Mouse (Mus musculus) kidney, adult 10 weeks (tissue): ENCODE results near the gene Hmgn3. TPM values are rescaled to one million over a fixed set of nuclear protein-coding genes. Genes with fewer than 3 reads are reported as not detected.

Experiments
- polyA plus RNA-seq: library from polyadenylated mRNA; stranded (reverse); fragments of 350-450 nt; fragmentation: Illumina TruSeq; extraction: RNeasy Lipid Tissue Mini Kit (QIAGEN cat#74804); gene quantifications from one replicate; pipeline ENCODE4 v1.2.3, GENCODE M21; 2014; ENCODE audit warnings: low read depth, low replicate concordance

The Hmgn3 gene
- polyA plus RNA-seq: 56.8 TPM

DNA sequence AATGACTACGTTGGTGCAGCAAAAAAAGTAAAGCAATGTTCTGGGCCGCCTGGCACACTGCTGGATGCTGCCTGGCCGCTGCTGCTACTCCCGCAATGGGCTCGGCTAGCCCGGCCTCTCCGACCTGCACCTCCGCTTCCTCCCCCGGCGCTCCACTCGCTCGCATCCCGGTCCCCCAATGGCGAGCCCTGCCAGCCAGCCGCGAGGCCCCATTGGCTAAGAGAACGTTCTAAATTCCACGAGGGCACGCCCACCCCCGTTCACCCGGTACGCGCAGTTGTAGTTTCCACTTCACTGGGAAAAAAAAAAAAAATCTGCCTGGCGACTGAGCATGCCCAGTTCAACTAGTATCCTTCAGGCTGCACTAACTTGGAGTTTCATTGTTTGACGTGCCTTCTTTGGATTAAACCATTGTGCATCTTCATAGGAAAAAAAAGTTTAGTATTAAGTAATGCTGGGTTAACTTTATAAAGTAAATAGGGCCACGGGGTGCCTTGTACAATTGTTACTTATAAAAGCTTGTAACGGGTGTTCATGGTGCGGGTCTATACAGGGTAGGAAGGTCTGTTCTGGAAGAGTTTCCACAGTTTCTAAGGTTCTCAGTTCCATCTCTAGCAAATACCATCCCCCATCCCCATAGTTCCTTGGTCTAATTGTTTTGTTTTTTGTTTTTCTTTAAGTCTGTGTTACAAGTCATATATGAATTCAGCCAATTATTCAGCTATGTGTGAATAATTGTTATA, at the start of gene Hmgn3:
Gene Hmgn3, minus strand, starts transcription at position 240 of the 743 bp plus-strand sequence.

Other genes starting within 250 kb of the Hmgn3 start
- 38.3 TPM for gene Phip, start 171.2 kb downstream of the Hmgn3 start, polyA plus RNA-seq